In the genomic region with DNA sequence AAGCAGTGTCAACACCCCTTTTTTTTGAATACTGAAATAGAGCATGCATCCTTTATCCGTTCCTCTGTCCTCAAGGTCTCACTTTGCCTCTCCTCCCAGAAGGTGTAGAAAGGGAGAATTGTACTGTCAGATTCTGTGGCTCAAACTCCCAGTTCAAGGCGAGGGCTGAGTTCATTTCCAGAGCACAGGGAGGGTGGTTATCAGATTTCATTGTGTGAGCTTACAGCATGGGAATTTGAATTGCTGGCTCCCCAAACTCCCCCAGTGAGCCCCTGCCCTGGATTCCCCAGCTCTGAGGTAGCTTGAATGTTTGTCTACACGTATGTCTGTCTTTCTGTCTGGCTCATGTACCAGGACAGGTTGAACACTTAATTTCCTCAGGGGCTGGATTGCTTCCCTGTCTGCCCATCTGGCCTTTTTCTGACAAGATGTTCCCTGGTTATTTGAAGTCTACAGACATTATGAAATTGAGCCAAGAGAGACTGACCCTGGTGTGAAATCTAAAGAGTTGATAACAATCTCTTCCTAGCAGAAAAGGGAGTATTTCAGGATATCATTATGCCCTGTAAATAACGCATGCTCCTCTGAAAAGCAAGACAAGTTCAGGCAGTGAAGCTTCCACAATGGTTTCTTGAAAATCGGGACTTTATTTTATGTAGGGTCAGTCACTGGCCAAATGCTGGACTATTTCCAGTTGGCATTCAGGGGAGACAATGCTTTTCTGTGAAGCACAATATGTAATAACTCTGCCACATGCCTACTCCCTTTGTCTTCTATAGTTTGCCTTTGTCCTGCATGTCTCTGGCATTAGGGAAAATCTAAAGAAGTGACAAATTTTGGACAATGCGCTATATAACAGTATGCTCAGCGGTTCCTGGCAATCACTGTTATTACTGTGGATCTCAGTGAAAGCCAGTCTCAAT, we compare ENCODE assay signal across 18 mouse cellular contexts. TPM values are rescaled to one million over a fixed set of nuclear protein-coding genes. Genes with fewer than 3 reads are reported as not detected.
A peak's percentile ranks its signal among the peaks of the same experiment; 100 is the strongest.
DNase-seq lines count a peak whose midpoint lies in the region; ATAC-seq and TF ChIP-seq lines count a peak whose summit lies in the region.
"Had no signal": no experiment of that assay in that cellular context is flagged by ENCODE, and none has a peak within 500 bp of the region (broad histone marks: within the 10 kb centered on the region; RNA-seq: fewer than 3 reads in every experiment).

No protein-coding gene starts in this region.

- H3K27me3 ChIP-seq in hindbrain, embryonic 15.5 days = no peaks in the 10 kb centered on the region
- H3K27me3 ChIP-seq: heart, embryonic 13.5 days; limb, embryonic 15.5 days had no signal

- no peak for TF ChIP-seq CTCF in left cerebral cortex, adult 2 months (IDR thresholded peaks at IDR 0.05)

- no peak overlapping the region for H3K27ac ChIP-seq in left cerebral cortex, adult 2 months
- H3K27ac ChIP-seq in hindbrain, embryonic 15.5 days (replicated peaks) = 0 out of 2 replicates have a peak overlapping the region, but pooled peaks have one; percentile 25
- H3K27ac ChIP-seq: heart, embryonic 13.5 days; limb, embryonic 15.5 days had no signal

- 49% methylated on average over 7 of the region's 7 CpGs for WGBS in hindbrain, embryonic 15.5 days

- intact Hi-C loops in left cerebral cortex, postnatal 4 days (cut with DNase I) = no loop called here
- intact Hi-C loops in left cerebral cortex, adult 2 months (cut with DNase I) = no loop called here

- ATAC-seq in hindbrain, embryonic 15.5 days (ENCODE audit: low FRiP score, low read depth) = no peak
- no peak for ATAC-seq in erythroid progenitor cell, adult 5-6 weeks (replicated peaks; ENCODE audit: low FRiP score, poor library complexity, severe bottlenecking)
- ATAC-seq: inflammation-experienced regulatory T-cells, adult 6 months had no signal

- peaks cover 11% of the 10 kb centered on the region for H3K4me1 ChIP-seq in hindbrain, embryonic 15.5 days (replicated peaks)
- H3K4me1 ChIP-seq: limb, embryonic 15.5 days had no signal

- no peak overlapping the region for H3K9ac ChIP-seq in hindbrain, embryonic 15.5 days
- H3K9ac ChIP-seq: heart, embryonic 13.5 days; limb, embryonic 15.5 days had no signal

- peak; percentile 9 for DNase-seq in embryo, embryonic 11 days
- no peak for DNase-seq in embryo, embryonic 9.5 days (ENCODE audit: extremely low spot score)
- peak; percentile 11 for DNase-seq in left cerebral cortex, postnatal 4 days
- no peak for DNase-seq in left cerebral cortex, adult 2 months (ENCODE audit: extremely low spot score in 1 of 2, low spot score in 2 of 2)
- peak; percentile 32 to 64 for DNase-seq in cerebellum, postnatal 14 days
- DNase-seq in adrenal gland, postnatal 36 days = no peak
- DNase-seq: B cell, adult 2 months; gastrocnemius, postnatal 14 days; lung, adult 2 months; thymus, adult 18-20 months had no signal

- no peak overlapping the region for H3K4me3 ChIP-seq in left cerebral cortex, adult 2 months
- H3K4me3 ChIP-seq in hindbrain, embryonic 15.5 days = no peak overlapping the region
- H3K4me3 ChIP-seq: heart, embryonic 13.5 days; limb, embryonic 15.5 days had no signal

- H3K36me3 ChIP-seq in hindbrain, embryonic 15.5 days = no peaks in the 10 kb centered on the region
- H3K36me3 ChIP-seq: heart, embryonic 13.5 days; limb, embryonic 15.5 days had no signal

- no peaks in the 10 kb centered on the region for H3K9me3 ChIP-seq in hindbrain, embryonic 15.5 days
- H3K9me3 ChIP-seq: heart, embryonic 13.5 days; limb, embryonic 15.5 days had no signal

- H3K4me2 ChIP-seq in hindbrain, embryonic 15.5 days = no peak overlapping the region
- H3K4me2 ChIP-seq: heart, embryonic 13.5 days; limb, embryonic 15.5 days had no signal

RNA-seq across cellular contexts. Expression of gene Dcx, which starts 35.5 kb away (rescaled TPM):
- total RNA-seq in left cerebral cortex, postnatal 4 days (2021) = 100 to 1,000 TPM; 675 to 739 TPM
- total RNA-seq in left cerebral cortex, adult 2 months (2021) = 10 to 100 TPM; 21.0 to 28.5 TPM
- 259 and 274 TPM in 2 replicates for polyA plus RNA-seq in hindbrain, embryonic 15.5 days (2015; fragmentation: Nextera tagmentation; extraction: Ambion mirVana)
- total RNA-seq in erythroid progenitor cell, adult 5-6 weeks (2015; ENCODE audit: low replicate concordance) = not detected in 2 replicates
- not detected in 2 replicates for total RNA-seq in erythroid progenitor cell, adult 5-6 weeks (2017; ENCODE audit: low replicate concordance)
- under 1 TPM; 0.20 to 0.33 TPM for total RNA-seq in adrenal gland, postnatal 36 days (2021)
- total RNA-seq: common myeloid progenitor, adult 5-6 weeks; ES-E14; megakaryocyte, adult 5-6 weeks had no signal
- polyA plus RNA-seq: inflammation-experienced regulatory T-cells, adult 6 months; lung, adult 2 months had no signal

Comparison
In these comparisons a context has a peak if more than half of its experiments do, and no peak if none do; other contexts are left out.
1. DNase-seq: peak in embryo, embryonic 11 days (single experiment), left cerebral cortex, postnatal 4 days (single experiment) and cerebellum, postnatal 14 days (2 of 2); none in embryo, embryonic 9.5 days (single experiment), left cerebral cortex, adult 2 months (0 of 2) and adrenal gland, postnatal 36 days (0 of 2).
2. RNA of gene Dcx, which starts 35.5 kb away (total RNA-seq): 675 to 739 TPM in left cerebral cortex, postnatal 4 days; 21.0 to 28.5 TPM in left cerebral cortex, adult 2 months, 0.20 to 0.33 TPM in adrenal gland, postnatal 36 days and not detected in erythroid progenitor cell, adult 5-6 weeks; every median in the first group is over 10 times any median in the second.